Mouse (Mus musculus): ENCODE results near the gene Fibcd1. TPM values are rescaled to one million over a fixed set of nuclear protein-coding genes. Genes with fewer than 3 reads are reported as not detected.
A peak's percentile ranks its signal among the peaks of the same experiment; 100 is the strongest.

Gene Fibcd1
- polyA plus RNA-seq, 1 experiment from 2014 or later, result not detected

GRCm38 (mm10) chr2:31857180-31857579, 11.4 kb upstream of the Fibcd1 start:
- Histone ChIP-seq H3K27me3 (peaks cover 12% of the 10 kb centered on the region), H3K9ac (no peak overlapping the region), H3K36me3 (replicated peaks) (no peaks in the 10 kb centered on the region), H3K4me2 (no peak overlapping the region), H3K9me3 (replicated peaks) (no peaks in the 10 kb centered on the region), H3K4me1 (replicated peaks) (peaks cover 18% of the 10 kb centered on the region), H3K27ac (replicated peaks) (no peak overlapping the region), H3K4me3 (replicated peaks) (no peak overlapping the region)
- ATAC-seq (ENCODE audit: insufficient read depth), result no peak
- WGBS (ENCODE audit: insufficient replicate concordance), result 63% methylated on average over 6 of the region's 6 CpGs

GRCm38 (mm10) chr2:31855991-31856390, 10.2 kb upstream of the Fibcd1 start:
- H3K27ac ChIP-seq (replicated peaks), result no peak overlapping the region
- no peaks in the 10 kb centered on the region for H3K36me3 ChIP-seq (replicated peaks)
- no peak overlapping the region for H3K4me2 ChIP-seq
- peaks cover 12% of the 10 kb centered on the region for H3K27me3 ChIP-seq
- H3K4me1 ChIP-seq (replicated peaks), result peaks cover 18% of the 10 kb centered on the region
- H3K4me3 ChIP-seq (replicated peaks), result no peak overlapping the region
- 49% methylated on average over 8 of the region's 8 CpGs for WGBS (ENCODE audit: insufficient replicate concordance)
- 0 out of 2 replicates have a peak, but pooled peaks have one; percentile 38 for ATAC-seq (ENCODE audit: insufficient read depth)
- H3K9ac ChIP-seq, result no peak overlapping the region
- no peaks in the 10 kb centered on the region for H3K9me3 ChIP-seq (replicated peaks)

GRCm38 (mm10) chr2:31850141-31850540, 4.3 kb upstream of the Fibcd1 start:
- 59% methylated on average over 12 of the region's 12 CpGs for WGBS (ENCODE audit: insufficient replicate concordance)
- no peak overlapping the region for H3K27ac ChIP-seq (replicated peaks)
- no peak for ATAC-seq (ENCODE audit: insufficient read depth)
- H3K36me3 ChIP-seq (replicated peaks), result no peaks in the 10 kb centered on the region
- no peak overlapping the region for H3K4me2 ChIP-seq
- peaks cover 31% of the 10 kb centered on the region for H3K27me3 ChIP-seq
- no peak overlapping the region for H3K4me3 ChIP-seq (replicated peaks)
- H3K4me1 ChIP-seq (replicated peaks), result peaks cover 31% of the 10 kb centered on the region
- H3K9ac ChIP-seq, result no peak overlapping the region
- H3K9me3 ChIP-seq (replicated peaks), result no peaks in the 10 kb centered on the region

GRCm38 (mm10) chr2:31847908-31848307, 2.1 kb upstream of the Fibcd1 start:
- Histone ChIP-seq H3K4me2 (no peak overlapping the region), H3K9ac (no peak overlapping the region), H3K9me3 (replicated peaks) (no peaks in the 10 kb centered on the region), H3K4me1 (replicated peaks) (peaks cover 20% of the 10 kb centered on the region), H3K36me3 (replicated peaks) (no peaks in the 10 kb centered on the region), H3K27ac (replicated peaks) (no peak overlapping the region), H3K27me3 (peaks cover 53% of the 10 kb centered on the region), H3K4me3 (replicated peaks) (no peak overlapping the region)
- ATAC-seq (ENCODE audit: insufficient read depth), result peak; percentile 53
- WGBS (ENCODE audit: insufficient replicate concordance), result 14% methylated on average over 6 of the region's 6 CpGs

GRCm38 (mm10) chr2:31846692-31847660, 1.2 kb upstream of the Fibcd1 start:
- 3% methylated on average over 35 of the region's 35 CpGs for WGBS (ENCODE audit: insufficient replicate concordance)
- Histone ChIP-seq H3K4me3 (replicated peaks) (peak overlapping the region; percentile 40), H3K4me1 (replicated peaks) (peaks cover 20% of the 10 kb centered on the region), H3K27ac (replicated peaks) (no peak overlapping the region), H3K4me2 (peak overlapping the region; percentile 66), H3K9ac (no peak overlapping the region), H3K27me3 (peaks cover 60% of the 10 kb centered on the region), H3K36me3 (replicated peaks) (no peaks in the 10 kb centered on the region), H3K9me3 (replicated peaks) (no peaks in the 10 kb centered on the region)
- ATAC-seq (ENCODE audit: insufficient read depth), result no peak

GRCm38 (mm10) chr2:31845512-31845895, 301 bp downstream of the Fibcd1 start:
- H3K36me3 ChIP-seq (replicated peaks), result no peaks in the 10 kb centered on the region
- 2% methylated on average over 25 of the region's 26 CpGs for WGBS (ENCODE audit: insufficient replicate concordance)
- no peak for ATAC-seq (ENCODE audit: insufficient read depth)
- peaks cover 20% of the 10 kb centered on the region for H3K4me1 ChIP-seq (replicated peaks)
- H3K4me3 ChIP-seq (replicated peaks), result peak overlapping the region; percentile 40
- H3K9ac ChIP-seq, result no peak overlapping the region
- H3K27ac ChIP-seq (replicated peaks), result no peak overlapping the region
- H3K4me2 ChIP-seq, result peak overlapping the region; percentile 66
- no peaks in the 10 kb centered on the region for H3K9me3 ChIP-seq (replicated peaks)
- peaks cover 72% of the 10 kb centered on the region for H3K27me3 ChIP-seq

- 10% methylated on average over 10 of the region's 10 CpGs for WGBS (ENCODE audit: insufficient replicate concordance)
- no peak overlapping the region for H3K9ac ChIP-seq
- H3K4me2 ChIP-seq, result no peak overlapping the region
- peaks cover 16% of the 10 kb centered on the region for H3K4me1 ChIP-seq (replicated peaks)
- ATAC-seq (ENCODE audit: insufficient read depth), result no peak
- H3K27me3 ChIP-seq, result peaks cover 78% of the 10 kb centered on the region
- no peaks in the 10 kb centered on the region for H3K9me3 ChIP-seq (replicated peaks)
- no peak overlapping the region for H3K27ac ChIP-seq (replicated peaks)
- H3K36me3 ChIP-seq (replicated peaks), result no peaks in the 10 kb centered on the region
- no peak overlapping the region for H3K4me3 ChIP-seq (replicated peaks)
These were observed 1.1 kb downstream of the Fibcd1 start for GRCm38 (mm10) chr2:31844729-31845136.

GRCm38 (mm10) chr2:31838868-31839267, 6.9 kb downstream of the Fibcd1 start:
- no peak for ATAC-seq (ENCODE audit: insufficient read depth)
- Histone ChIP-seq H3K9ac (no peak overlapping the region), H3K4me1 (replicated peaks) (no peaks in the 10 kb centered on the region), H3K36me3 (replicated peaks) (no peaks in the 10 kb centered on the region), H3K4me3 (replicated peaks) (no peak overlapping the region), H3K4me2 (no peak overlapping the region), H3K27ac (replicated peaks) (no peak overlapping the region), H3K9me3 (replicated peaks) (no peaks in the 10 kb centered on the region), H3K27me3 (peaks cover 39% of the 10 kb centered on the region)
- 44% methylated on average over 1 of the region's 1 CpGs for WGBS (ENCODE audit: insufficient replicate concordance)

- Histone ChIP-seq H3K27ac (replicated peaks) (no peak overlapping the region), H3K4me1 (replicated peaks) (no peaks in the 10 kb centered on the region), H3K36me3 (replicated peaks) (no peaks in the 10 kb centered on the region), H3K9me3 (replicated peaks) (no peaks in the 10 kb centered on the region), H3K4me2 (no peak overlapping the region), H3K27me3 (peaks cover 23% of the 10 kb centered on the region), H3K4me3 (replicated peaks) (no peak overlapping the region), H3K9ac (no peak overlapping the region)
- ATAC-seq (ENCODE audit: insufficient read depth), result no peak
- WGBS (ENCODE audit: insufficient replicate concordance), result 32% methylated on average over 6 of the region's 6 CpGs
These were observed 8.8 kb downstream of the Fibcd1 start for GRCm38 (mm10) chr2:31836985-31837384.

- no peak overlapping the region for H3K4me2 ChIP-seq
- 61% methylated on average over 10 of the region's 10 CpGs for WGBS (ENCODE audit: insufficient replicate concordance)
- no peaks in the 10 kb centered on the region for H3K36me3 ChIP-seq (replicated peaks)
- no peaks in the 10 kb centered on the region for H3K4me1 ChIP-seq (replicated peaks)
- H3K27me3 ChIP-seq, result peaks cover 16% of the 10 kb centered on the region; the same call in 1 of the 2 replicates
- H3K27ac ChIP-seq (replicated peaks), result no peak overlapping the region
- no peak for ATAC-seq (ENCODE audit: insufficient read depth)
- H3K9me3 ChIP-seq (replicated peaks), result no peaks in the 10 kb centered on the region
- H3K9ac ChIP-seq, result no peak overlapping the region
- no peak overlapping the region for H3K4me3 ChIP-seq (replicated peaks)
These were observed 9.7 kb downstream of the Fibcd1 start for GRCm38 (mm10) chr2:31836091-31836490.

GRCm38 (mm10) chr2:31828311-31828825, 17.4 kb downstream of the Fibcd1 start:
- ATAC-seq (ENCODE audit: insufficient read depth), result no peak
- 31% methylated on average over 4 of the region's 4 CpGs for WGBS (ENCODE audit: insufficient replicate concordance)
- Histone ChIP-seq H3K4me3 (replicated peaks) (no peak overlapping the region), H3K9me3 (replicated peaks) (no peaks in the 10 kb centered on the region), H3K27me3 (peaks cover 10% of the 10 kb centered on the region), H3K36me3 (replicated peaks) (no peaks in the 10 kb centered on the region), H3K4me1 (replicated peaks) (no peaks in the 10 kb centered on the region), H3K27ac (replicated peaks) (no peak overlapping the region), H3K9ac (no peak overlapping the region), H3K4me2 (no peak overlapping the region)

Measured in liver, embryonic 15.5 days (tissue).